Mouse (Mus musculus): ENCODE measurements around the gene Trove2. TPM values are rescaled to one million over a fixed set of nuclear protein-coding genes. Genes with fewer than 3 reads are reported as not detected.
"Not testable (repeated sequence)": the region's sequence is repeated elsewhere in the genome, so short reads cannot be mapped to it uniquely, and the experiment has no call there.

The Trove2 gene
- polyA plus RNA-seq, 1 experiment from 2014 or later = 16.5 TPM

DNA sequence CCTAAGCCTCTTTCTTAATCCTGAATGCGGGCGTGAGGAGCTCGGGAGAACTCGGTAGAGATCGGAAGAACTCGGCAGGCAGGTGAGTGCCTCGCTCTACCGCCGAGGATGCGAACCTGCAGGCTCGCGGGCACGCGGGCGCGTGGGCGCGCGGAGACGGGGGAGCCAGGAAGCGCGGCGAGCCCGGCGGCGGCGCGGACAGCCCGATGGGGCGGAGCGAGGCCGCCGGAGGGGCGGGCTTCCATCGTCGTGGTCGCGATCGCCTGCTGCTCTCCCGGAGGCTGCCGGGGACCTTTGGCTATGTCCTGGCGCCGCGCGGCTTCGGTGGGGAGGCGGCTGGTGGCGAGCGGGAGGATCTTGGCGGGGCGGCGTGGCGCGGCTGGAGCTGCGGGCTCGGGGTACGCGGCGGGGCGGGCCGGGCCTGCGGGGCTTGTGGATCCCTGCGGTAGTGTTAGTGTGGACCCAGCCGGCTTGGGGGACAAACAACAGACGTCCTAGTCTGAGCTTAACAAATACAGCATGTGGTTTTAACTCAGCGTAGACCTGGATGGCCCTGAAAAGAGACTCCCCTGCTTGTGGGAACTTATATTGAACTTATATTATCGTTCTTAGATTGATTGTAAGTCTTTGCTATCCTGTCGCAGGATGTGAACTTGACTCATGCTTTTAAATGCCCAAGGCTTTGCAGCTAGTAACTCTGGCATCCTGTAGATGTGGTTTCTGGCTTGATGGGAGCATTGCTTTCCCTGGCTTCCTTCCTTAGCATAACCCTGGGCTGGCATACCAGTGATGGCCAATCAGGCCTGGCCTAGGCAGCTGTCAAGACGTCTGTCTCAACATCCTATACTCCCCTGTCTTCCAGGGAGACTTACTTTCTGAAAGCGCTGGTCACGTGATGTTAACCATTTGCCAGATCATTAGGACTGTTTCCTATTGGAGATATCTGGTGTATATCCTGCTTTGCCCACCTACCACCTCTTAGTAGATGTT is 37.2 kb downstream of the Trove2 start:
- ChIA-PET CTCF (interaction anchor here (1.2 to 2.8 kb wide), 4 partner anchors 8 to 37 kb away, joined by 3 to 8 read pairs (median 4); partner anchors contain the start of genes Trove2 and Uchl5), POLR2A (no interaction called here)
- no peak for TF ChIP-seq CTCF (IDR thresholded peaks at IDR 0.05)
- ATAC-seq = peak; percentile 91
- in situ Hi-C loops (cut with MboI; ENCODE audit: low pct_unique_long_range_greater_than_20kb) = loop anchor here (5.0 kb wide), 1 partner anchor 37 kb away; the partner anchor contains the start of gene Cdc73
- DNase-seq (ENCODE audit: low read depth, low spot score) = no peak
- H3K27me3 ChIP-seq = no peaks in the 10 kb centered on the region

DNA sequence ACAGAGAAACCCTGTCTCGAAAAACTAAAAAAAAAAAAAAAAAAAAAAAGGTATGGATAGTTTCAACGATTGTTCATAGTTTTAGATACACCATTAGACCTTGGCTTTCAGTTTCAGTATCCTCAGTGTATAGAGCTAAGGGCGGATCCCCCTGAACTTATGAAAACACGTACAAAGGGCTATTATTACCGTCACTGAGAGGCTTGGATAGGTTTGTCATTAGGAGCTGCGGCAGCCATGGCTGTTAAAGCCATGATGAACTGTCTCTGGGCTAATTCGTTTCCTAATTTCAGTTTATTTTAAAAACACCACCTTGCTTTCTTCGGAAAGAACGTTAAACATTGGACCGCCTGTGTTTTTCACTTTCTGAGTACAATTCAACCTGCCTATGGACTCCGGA is 38.1 kb downstream of the Trove2 start:
- no peak for TF ChIP-seq CTCF (IDR thresholded peaks at IDR 0.05)
- no peak for DNase-seq (ENCODE audit: low read depth, low spot score)
- in situ Hi-C loops (cut with MboI; ENCODE audit: low pct_unique_long_range_greater_than_20kb) = loop anchor here (5.0 kb wide), 1 partner anchor 37 kb away; the partner anchor contains the start of gene Cdc73
- H3K27me3 ChIP-seq = no peaks in the 10 kb centered on the region
- ChIA-PET POLR2A (no interaction called here), CTCF (no interaction called here)
- ATAC-seq = no peak

DNA sequence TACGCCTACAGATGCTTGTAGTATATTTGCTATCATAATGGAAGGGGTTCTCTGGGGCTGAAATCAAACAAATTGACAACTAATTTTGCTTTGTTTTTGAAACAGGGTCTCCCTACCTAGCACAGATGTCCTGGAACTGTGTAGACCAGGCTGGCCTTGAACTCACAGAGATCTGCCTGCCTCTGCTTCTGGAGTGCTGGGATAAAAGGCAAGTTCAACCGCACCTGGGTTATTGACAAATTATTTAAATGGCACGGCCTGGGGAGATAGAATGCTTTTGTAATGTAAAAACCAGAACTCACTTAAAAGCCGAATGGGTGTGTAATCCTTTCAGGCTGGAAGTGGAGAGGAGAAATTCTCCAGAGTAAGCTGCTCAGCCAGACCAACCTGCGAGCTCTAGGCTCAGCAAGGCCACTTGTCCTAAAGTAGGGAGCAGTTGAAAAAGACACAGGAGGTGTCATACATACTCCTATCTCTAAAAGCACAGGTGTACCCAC is 42.9 kb downstream of the Trove2 start:
- DNase-seq (ENCODE audit: low read depth, low spot score) (no peak), ATAC-seq (no peak)
- CTCF ChIA-PET = no interaction called here
- in situ Hi-C loops (cut with MboI; ENCODE audit: low pct_unique_long_range_greater_than_20kb) = no loop called here
- POLR2A ChIA-PET = no interaction called here
- no peaks in the 10 kb centered on the region for H3K27me3 ChIP-seq
- no peak for TF ChIP-seq CTCF (IDR thresholded peaks at IDR 0.05)

DNA sequence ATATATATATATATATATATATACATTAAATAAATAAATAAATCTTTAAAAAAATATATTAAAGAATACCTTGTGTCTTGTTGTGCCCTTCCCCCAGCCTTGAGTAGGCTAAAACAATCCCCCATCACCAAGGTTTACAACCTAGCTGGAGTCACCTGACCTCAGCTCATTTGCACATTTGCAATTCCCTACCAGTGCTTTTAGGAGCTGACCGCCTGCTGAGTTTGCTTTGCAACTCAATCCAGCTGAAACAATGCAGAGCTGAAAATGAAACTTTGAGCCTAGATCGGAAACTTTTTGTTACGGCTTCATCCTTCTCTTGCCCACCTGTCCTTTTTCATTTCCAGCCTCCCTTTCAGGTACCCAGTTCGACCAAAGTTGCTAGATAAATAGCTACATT is 45.2 kb downstream of the Trove2 start:
- no peaks in the 10 kb centered on the region for H3K27me3 ChIP-seq
- TF ChIP-seq CTCF (IDR thresholded peaks at IDR 0.05) = no peak
- no peak for DNase-seq (ENCODE audit: low read depth, low spot score)

DNA sequence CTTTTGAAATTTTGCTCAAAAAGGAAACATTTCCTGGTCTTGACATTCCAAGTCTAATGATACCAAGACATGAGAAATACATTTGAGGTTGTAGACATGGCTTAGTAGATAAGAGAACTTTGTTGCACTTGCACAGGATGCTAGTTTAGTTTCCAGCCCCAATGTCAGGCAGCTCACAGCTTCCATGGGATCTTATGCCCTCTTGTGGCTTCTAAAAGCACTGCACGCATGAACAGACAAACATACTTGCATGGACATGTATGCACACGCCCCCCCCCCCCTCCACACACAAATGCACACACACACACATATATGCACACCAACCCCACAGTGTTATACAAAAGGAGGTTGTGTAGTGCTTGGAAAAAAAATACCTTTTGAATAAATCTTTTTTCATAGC is 46.0 kb downstream of the Trove2 start:
- DNase-seq (ENCODE audit: low read depth, low spot score) (no peak), ATAC-seq (no peak)
- ChIA-PET CTCF (interaction anchor here (0.7 kb wide), 1 partner anchor 29 kb away, joined by 3 read pairs; no protein-coding TSS in a partner anchor), POLR2A (interaction anchor here (0.6 kb wide), 1 partner anchor 10 kb away, joined by 3 read pairs; no protein-coding TSS in a partner anchor)
- peaks cover 2% of the 10 kb centered on the region for H3K27me3 ChIP-seq
- peak; percentile 61 for TF ChIP-seq CTCF (IDR thresholded peaks at IDR 0.05)
- in situ Hi-C loops (cut with MboI; ENCODE audit: low pct_unique_long_range_greater_than_20kb) = no loop called here

More for the DNA sequence above, 45.2 kb downstream of the Trove2 start:
- ATAC-seq = no peak
- in situ Hi-C loops (cut with MboI; ENCODE audit: low pct_unique_long_range_greater_than_20kb) = no loop called here
- ChIA-PET POLR2A (no interaction called here), CTCF (interaction anchor here (1.0 kb wide), 1 partner anchor 9 kb away, joined by 3 read pairs; no protein-coding TSS in a partner anchor)

DNA sequence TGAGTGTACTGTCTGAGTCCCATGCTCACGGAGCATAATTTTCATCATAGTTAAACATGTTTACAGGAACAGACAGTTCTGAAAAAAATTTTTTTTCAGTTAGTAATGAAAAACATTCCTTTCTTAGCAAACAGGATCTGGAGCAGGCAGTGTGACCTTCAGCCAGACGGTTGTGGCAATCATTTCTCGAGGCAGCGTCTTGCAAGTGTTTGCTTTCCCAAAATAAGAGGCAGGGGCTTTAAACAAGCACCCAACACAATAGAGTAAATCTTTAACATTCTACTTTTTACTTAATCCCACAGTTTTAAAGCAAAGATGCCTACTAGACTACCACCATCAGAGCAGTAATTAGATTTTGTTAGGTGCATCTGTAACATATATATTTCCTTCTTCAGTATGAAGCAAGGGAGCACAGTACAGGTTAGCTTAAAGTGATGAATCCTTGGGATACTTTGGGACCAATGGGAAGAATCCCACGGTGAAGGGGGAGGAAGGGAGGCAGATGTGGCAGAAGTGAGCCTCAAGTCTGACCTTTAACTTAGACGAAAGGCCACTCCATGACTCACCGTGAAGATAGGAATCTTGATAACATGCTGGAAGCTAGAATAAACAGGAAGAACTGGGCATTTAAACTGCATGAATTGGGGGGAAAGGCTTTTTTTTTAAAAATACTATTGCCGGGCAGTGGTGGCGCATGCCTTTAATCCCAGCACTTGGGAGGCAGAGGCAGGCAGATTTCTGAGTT is 49.0 kb downstream of the Trove2 start:
- DNase-seq (ENCODE audit: low read depth, low spot score) (no peak), ATAC-seq (no peak)
- CTCF ChIA-PET = interaction anchor here (1.4 kb wide), 1 partner anchor 10 kb away, joined by 3 read pairs; no protein-coding TSS in a partner anchor
- no peak for TF ChIP-seq CTCF (IDR thresholded peaks at IDR 0.05)
- peaks cover 7% of the 10 kb centered on the region for H3K27me3 ChIP-seq
- in situ Hi-C loops (cut with MboI; ENCODE audit: low pct_unique_long_range_greater_than_20kb) = no loop called here
- POLR2A ChIA-PET = no interaction called here

DNA sequence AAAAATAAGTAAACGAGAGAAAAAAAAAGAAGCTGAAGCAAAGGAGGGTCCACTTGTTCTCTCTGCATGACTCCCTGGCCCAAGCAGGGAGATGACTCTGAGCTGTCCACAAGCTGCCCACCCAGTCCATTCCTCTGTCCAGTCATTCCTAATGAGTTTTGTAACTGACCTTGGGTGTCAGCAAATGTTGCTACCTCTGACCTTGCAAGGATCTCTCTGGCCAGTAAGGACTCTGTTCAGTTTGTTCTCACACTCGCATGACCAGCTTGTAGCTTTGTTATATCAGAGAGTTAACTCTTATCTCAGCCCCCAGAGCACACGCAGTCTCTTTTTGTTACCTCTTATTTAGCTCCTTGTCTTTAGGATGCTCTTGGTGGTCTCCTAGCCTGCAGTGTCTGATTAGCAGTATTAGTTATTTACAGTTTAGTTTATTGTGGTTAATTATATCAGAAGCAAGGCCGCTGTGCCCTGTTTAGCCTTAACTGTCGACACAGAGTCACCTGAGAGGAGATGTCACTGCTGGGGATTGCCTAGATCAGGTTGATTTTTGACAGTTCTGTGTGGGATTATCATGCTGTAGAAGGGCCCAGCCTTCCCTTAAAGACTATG is 52.3 kb downstream of the Trove2 start:
- no peak for ATAC-seq
- no peak for TF ChIP-seq CTCF (IDR thresholded peaks at IDR 0.05)
- no peak for DNase-seq (ENCODE audit: low read depth, low spot score)
- H3K27me3 ChIP-seq = peaks cover 14% of the 10 kb centered on the region
- CTCF ChIA-PET = interaction anchor here (1.4 kb wide), 1 partner anchor 12 kb away, joined by 3 read pairs; no protein-coding TSS in a partner anchor
- POLR2A ChIA-PET = no interaction called here
- in situ Hi-C loops (cut with MboI; ENCODE audit: low pct_unique_long_range_greater_than_20kb) = no loop called here

DNA sequence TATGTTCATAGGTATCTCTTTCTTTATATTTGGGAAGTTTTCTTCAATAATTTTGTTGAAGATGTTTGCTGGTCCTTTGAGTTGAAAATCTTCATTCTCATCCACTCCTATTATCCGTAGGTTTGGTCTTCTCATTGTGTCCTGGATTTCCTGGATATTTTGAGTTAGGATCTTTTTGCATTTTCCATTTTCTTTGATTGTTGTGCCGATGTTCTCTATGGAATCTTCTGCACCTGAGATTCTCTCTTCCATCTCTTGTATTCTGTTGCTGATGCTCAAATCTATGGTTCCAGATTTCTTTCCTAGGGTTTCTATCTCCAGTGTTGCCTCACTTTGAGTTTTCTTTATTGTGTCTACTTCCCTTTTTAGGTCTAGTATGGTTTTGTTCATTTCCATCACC is 60.8 kb downstream of the Trove2 start, which contains the start of gene Glrx2:
Gene Glrx2, plus strand, starts transcription at position 301 of the 400 bp plus-strand sequence.
- H3K27me3 ChIP-seq; DNase-seq (ENCODE audit: low read depth, low spot score); CTCF ChIA-PET; ATAC-seq; POLR2A ChIA-PET; in situ Hi-C loops (cut with MboI; ENCODE audit: low pct_unique_long_range_greater_than_20kb): not testable (repeated sequence)

DNA sequence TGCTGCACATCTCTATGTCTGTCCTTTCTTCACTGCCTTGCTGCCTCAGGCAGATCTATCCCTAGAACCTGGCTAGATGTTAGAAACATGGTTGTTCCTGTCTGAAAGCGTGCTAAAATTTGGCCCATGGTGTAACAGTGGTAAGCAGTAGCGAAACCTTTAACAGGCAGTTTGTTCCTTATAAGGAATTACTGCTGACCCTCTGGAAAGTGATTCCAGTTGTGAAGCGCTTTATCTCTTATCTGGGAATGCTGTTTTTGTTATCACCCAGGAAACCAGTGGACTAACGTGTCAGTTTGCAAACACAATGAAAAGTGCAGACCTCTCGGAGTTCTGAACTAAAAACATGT is 66.3 kb downstream of the Trove2 start:
- DNase-seq (ENCODE audit: low read depth, low spot score) (no peak), ATAC-seq (no peak)
- CTCF ChIA-PET = no interaction called here
- H3K27me3 ChIP-seq = no peaks in the 10 kb centered on the region
- in situ Hi-C loops (cut with MboI; ENCODE audit: low pct_unique_long_range_greater_than_20kb) = no loop called here
- TF ChIP-seq CTCF (IDR thresholded peaks at IDR 0.05) = no peak
- POLR2A ChIA-PET = no interaction called here

DNA sequence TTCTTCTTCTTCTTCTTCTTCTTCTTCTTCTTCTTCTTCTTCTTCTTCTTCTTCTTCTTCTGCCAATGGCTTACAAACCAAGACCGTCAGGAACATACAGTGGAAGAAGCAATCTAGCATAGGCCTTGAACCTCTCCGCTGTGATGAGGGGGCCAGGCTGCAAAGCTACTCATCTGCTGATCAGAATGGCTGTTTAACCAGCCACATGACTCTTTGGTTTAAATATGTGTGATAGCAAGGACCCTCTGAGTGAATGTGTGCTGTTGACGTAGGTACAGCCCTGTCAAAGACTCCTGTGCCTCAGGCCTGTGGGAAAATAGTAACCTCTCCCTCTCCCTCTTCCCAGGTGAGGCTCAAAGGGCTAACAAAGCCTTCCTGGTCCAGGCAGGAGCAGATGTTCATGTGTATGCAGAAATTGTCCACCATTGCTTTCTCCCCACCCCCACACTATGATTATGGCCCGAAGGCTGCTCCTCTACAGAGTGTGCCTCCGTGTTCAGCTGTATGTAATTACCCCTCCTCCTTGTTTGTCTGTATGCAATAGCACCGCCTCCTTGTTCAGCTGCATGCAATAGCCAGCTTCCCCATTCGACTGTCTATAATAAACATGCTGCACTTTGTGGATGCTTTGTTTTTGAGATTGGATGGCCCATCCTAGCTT is 66.8 kb downstream of the Trove2 start:
- no peaks in the 10 kb centered on the region for H3K27me3 ChIP-seq
- ChIA-PET CTCF (no interaction called here), POLR2A (no interaction called here)
- DNase-seq (ENCODE audit: low read depth, low spot score) (no peak), ATAC-seq (no peak)
- no peak for TF ChIP-seq CTCF (IDR thresholded peaks at IDR 0.05)
- in situ Hi-C loops (cut with MboI; ENCODE audit: low pct_unique_long_range_greater_than_20kb) = no loop called here
